8 mouse cellular contexts compared by ENCODE assay signal in genomic region chr12:102308457-102309011, GRCm38 (mm10). TPM values are rescaled to one million over a fixed set of nuclear protein-coding genes. Genes with fewer than 3 reads are reported as not detected.
DNase-seq lines count a peak whose midpoint lies in the region; ATAC-seq and TF ChIP-seq lines count a peak whose summit lies in the region.

No protein-coding gene starts in this region.

- intact Hi-C loops in heart, postnatal 25 days (cut with DNase I): loop anchor here (2.0 kb wide), 1 partner anchor 16 kb away; no protein-coding TSS in a partner anchor

- H3K4me3 ChIP-seq in heart, postnatal 0 days (ENCODE audit: low read depth, low read length): no peak overlapping the region
- H3K4me3 ChIP-seq in layer of hippocampus, adult 2 months: no peak overlapping the region
- no peak overlapping the region for H3K4me3 ChIP-seq in lung, embryonic 14.5 days (ENCODE audit: low read depth, low read length)

- H3K4me1 ChIP-seq in heart, postnatal 0 days (ENCODE audit: control insufficient read depth, insufficient read depth): peaks cover 39% of the 10 kb centered on the region
- peaks cover 47% of the 10 kb centered on the region for H3K4me1 ChIP-seq in lung, embryonic 14.5 days (ENCODE audit: insufficient read depth)

- no peak overlapping the region for H3K4me2 ChIP-seq in heart, postnatal 0 days (ENCODE audit: low read depth, low read length)
- no peak overlapping the region for H3K4me2 ChIP-seq in lung, embryonic 14.5 days

- peak; percentile 65 for ATAC-seq in heart, postnatal 0 days (ENCODE audit: insufficient read depth, low read depth)
- peak; percentile 93 for ATAC-seq in lung, embryonic 14.5 days (ENCODE audit: insufficient read depth)

- TF ChIP-seq CTCF in heart, postnatal 0 days (IDR thresholded peaks at IDR 0.05; ENCODE audit: low read depth): no peak
- no peak for TF ChIP-seq CTCF in layer of hippocampus, adult 2 months (conservative IDR thresholded peaks at IDR 0.05)
- TF ChIP-seq CTCF in lung, embryonic 14.5 days (IDR thresholded peaks at IDR 0.05; ENCODE audit: low read depth): no peak

- H3K36me3 ChIP-seq in heart, postnatal 0 days (replicated peaks; ENCODE audit: control insufficient read depth, insufficient read depth, low read length): peaks cover 6% of the 10 kb centered on the region; the same call in 1 of the 2 replicates
- H3K36me3 ChIP-seq in lung, embryonic 14.5 days (ENCODE audit: insufficient read depth): no peaks in the 10 kb centered on the region

- H3K9me3 ChIP-seq in heart, postnatal 0 days (replicated peaks; ENCODE audit: control insufficient read depth, low read length): no peaks in the 10 kb centered on the region
- no peaks in the 10 kb centered on the region for H3K9me3 ChIP-seq in lung, embryonic 14.5 days (ENCODE audit: low read depth, low read length)

- peak overlapping the region; percentile 74 for H3K27ac ChIP-seq in heart, postnatal 0 days (ENCODE audit: low read depth)
- peak overlapping the region; percentile 55; the same call in 1 of the 2 replicates for H3K27ac ChIP-seq in layer of hippocampus, adult 2 months
- peak overlapping the region; percentile 75; the same call in 1 of the 2 replicates for H3K27ac ChIP-seq in lung, embryonic 14.5 days (ENCODE audit: low read depth)

- TF ChIP-seq EP300 in heart, postnatal 0 days (IDR thresholded peaks at IDR 0.05; ENCODE audit: low read depth): no peak

- no peak overlapping the region for H3K9ac ChIP-seq in heart, postnatal 0 days (replicated peaks; ENCODE audit: low read depth, low read length)
- H3K9ac ChIP-seq in lung, embryonic 14.5 days: no peak overlapping the region

- 6% methylated on average over 16 of the region's 16 CpGs for WGBS in heart, postnatal 0 days
- 24% methylated on average over 16 of the region's 16 CpGs for WGBS in lung, embryonic 14.5 days

- H3K27me3 ChIP-seq in heart, postnatal 0 days (ENCODE audit: control insufficient read depth, insufficient read depth, low read length): no peaks in the 10 kb centered on the region
- no peaks in the 10 kb centered on the region for H3K27me3 ChIP-seq in lung, embryonic 14.5 days (ENCODE audit: insufficient read depth, low read length)

- DNase-seq in heart, adult 18-20 months: peak; percentile 61 to 63
- DNase-seq in heart, postnatal 25 days (ENCODE audit: low spot score): no peak
- peak; percentile 54 to 60 for DNase-seq in adrenal gland, postnatal 36 days
- peak; percentile 68 for DNase-seq in heart, postnatal 0 days (ENCODE audit: low spot score)
- peak; percentile 54 to 62 for DNase-seq in layer of hippocampus, adult 2 months (ENCODE audit: low spot score in 2 of 2)
- peak; percentile 97 for DNase-seq in lung, embryonic 14.5 days
- peak; percentile 63 to 69 for DNase-seq in right cerebral cortex, postnatal 36 days (ENCODE audit: low spot score in 2 of 2)
- no peak for DNase-seq in embryo, embryonic 10.5 days (ENCODE audit: low spot score)

RNA-seq across cellular contexts. Expression of gene Rin3, which starts 25.7 kb away (rescaled TPM):
- 10 to 100 TPM; 28.3 to 29.5 TPM for total RNA-seq in heart, adult 18-20 months (2021)
- total RNA-seq in heart, postnatal 25 days (2021): 10 to 100 TPM; 14.0 to 17.5 TPM
- 10 to 100 TPM in 1 of 2 experiments, 1 to 10 TPM in 1; 8.6 to 15.8 TPM for total RNA-seq in adrenal gland, postnatal 36 days (2021)
- 11.6 and 13.4 TPM in 2 replicates for total RNA-seq in heart, postnatal 0 days (2014; rRNA removed; ENCODE audit: low replicate concordance)
- 4.6 TPM in 2 replicates for polyA plus RNA-seq in heart, postnatal 0 days (2015; fragmentation: Nextera tagmentation; extraction: Ambion mirVana)
- total RNA-seq in layer of hippocampus, adult 2 months (2021): 1 to 10 TPM; 3.2 to 4.3 TPM
- 14.3 and 15.4 TPM in 2 replicates for polyA plus RNA-seq in lung, embryonic 14.5 days (2014; fragmentation: Nextera tagmentation; extraction: Ambion mirVana)

Comparison
In these comparisons a context has a peak if more than half of its experiments do, and no peak if none do; other contexts are left out.
1. DNase-seq: peak in heart, adult 18-20 months (2 of 2), adrenal gland, postnatal 36 days (2 of 2), heart, postnatal 0 days (single experiment), layer of hippocampus, adult 2 months (2 of 2), lung, embryonic 14.5 days (single experiment) and right cerebral cortex, postnatal 36 days (2 of 2); none in heart, postnatal 25 days (single experiment) and embryo, embryonic 10.5 days (single experiment).
2. Peak in every context shown above with its lines, with median percentiles within 50 percentile points of each other: H3K27ac ChIP-seq.